Mouse (Mus musculus) intestine, embryonic 14.5 days (tissue): ENCODE measurements around the gene Cnbd2. TPM values are rescaled to one million over a fixed set of nuclear protein-coding genes. Genes with fewer than 3 reads are reported as not detected.
A peak's percentile ranks its signal among the peaks of the same experiment; 100 is the strongest.
"Not testable (repeated sequence)": the region's sequence is repeated elsewhere in the genome, so short reads cannot be mapped to it uniquely, and the experiment has no call there.

Experiments used
- ATAC-seq: fragments of 200-750 bp; cut with Nextera tagmentation; replicated peaks from 2 replicates; pipeline ENCODE4 v1.8.0; 2017; ENCODE audit warnings: low read depth, moderate number of reproducible peaks, moderate TSS enrichment, moderate library complexity; ENCODE audit not compliant: low FRiP score, low TSS enrichment
- DNase-seq: peaks from one replicate; pipeline ENCODE4 v3.0.0-alpha.2; 2018; ENCODE audit warnings: low spot score
- H3K27ac ChIP-seq: fragments of 300-500 bp; sonication (generic); 2 replicates; pipeline ENCODE4 v1.5.1; 2014; ENCODE audit warnings: low read depth, mild to moderate bottlenecking, control low read depth
- H3K27me3 ChIP-seq: fragments of 300-500 bp; sonication (generic); replicated peaks from 2 replicates; pipeline ENCODE4 v1.6.1; 2014; ENCODE audit warnings: low read length, control low read depth; ENCODE audit not compliant: control insufficient read depth, insufficient read depth
- H3K36me3 ChIP-seq: fragments of 300-500 bp; sonication (generic); 2 replicates; pipeline ENCODE4 v1.6.1; 2014; ENCODE audit warnings: low read length, control low read depth; ENCODE audit not compliant: control insufficient read depth, insufficient read depth
- H3K4me1 ChIP-seq: fragments of 300-500 bp; sonication (generic); replicated peaks from 2 replicates; pipeline ENCODE4 v1.6.1; 2014; ENCODE audit warnings: low read length, control low read depth, mixed read lengths; ENCODE audit not compliant: control insufficient read depth, insufficient read depth
- H3K4me2 ChIP-seq: fragments of 300-500 bp; sonication (generic); 2 replicates; pipeline ENCODE4 v1.6.1; 2014; ENCODE audit warnings: low read length
- H3K4me3 ChIP-seq: fragments of 300-500 bp; sonication (generic); 2 replicates; pipeline ENCODE4 v1.5.1; 2014; ENCODE audit warnings: low read depth, low read length, control low read depth, mixed read lengths
- H3K9ac ChIP-seq: fragments of 300-500 bp; sonication (generic); 2 replicates; pipeline ENCODE4 v1.6.1; 2014; ENCODE audit warnings: mild to moderate bottlenecking, low read length
- H3K9me3 ChIP-seq: fragments of 300-500 bp; sonication (generic); 2 replicates; pipeline ENCODE4 v1.6.1; 2016; ENCODE audit warnings: low read length, control low read depth; ENCODE audit not compliant: control insufficient read depth
- WGBS: fragments of 180-500 bp; shearing (Covaris S2); extraction: QIAGEN DNeasy Blood & Tissue Kit; methylation state at CpG from one replicate; pipeline ENCODE4 v1.1.7; 2014; 5-methylcytosine and 5-hydroxymethylcytosine counted together
- polyA plus RNA-seq: library from polyadenylated mRNA; unstranded; fragments of >200 nt; fragmentation: Nextera tagmentation; extraction: Ambion mirVana; gene quantifications from 2 replicates; pipeline ENCODE4 v1.2.1, GENCODE M21; 2014

The Cnbd2 gene
- polyA plus RNA-seq, 1 experiment from 2014 or later: 4.2 TPM

DNA sequence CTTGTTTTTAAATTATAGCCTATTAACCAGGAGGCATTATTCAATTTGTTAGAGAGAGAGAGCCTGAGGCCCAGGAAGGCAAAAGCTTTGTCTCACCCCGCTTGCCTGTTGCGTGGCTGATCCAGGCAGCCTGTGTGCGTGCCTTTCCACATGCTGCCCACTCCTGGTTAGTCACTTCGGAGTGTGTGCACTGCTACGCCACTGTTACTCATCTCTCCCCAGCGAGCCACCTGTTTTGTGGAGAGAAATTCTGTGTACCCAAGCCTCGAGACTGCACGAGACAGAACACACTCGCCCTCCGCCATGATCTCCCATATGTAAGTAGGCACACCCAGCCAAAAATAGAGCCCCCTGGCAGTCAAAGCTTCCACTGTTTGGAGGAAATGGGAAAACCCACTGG lies 67.8 kb downstream of the Cnbd2 start:
- H3K27me3 ChIP-seq: no peaks in the 10 kb centered on the region
- WGBS: 81% methylated on average over 10 of the region's 10 CpGs
- peaks cover 3% of the 10 kb centered on the region; the same call in 1 of the 2 replicates for H3K9me3 ChIP-seq
- no peaks in the 10 kb centered on the region for H3K4me1 ChIP-seq
- ATAC-seq (no peak), DNase-seq (no peak)
- no peak overlapping the region for H3K27ac ChIP-seq
- no peak overlapping the region for H3K4me2 ChIP-seq
- H3K36me3 ChIP-seq: no peaks in the 10 kb centered on the region
- no peak overlapping the region for H3K4me3 ChIP-seq
- H3K9ac ChIP-seq: no peak overlapping the region

GRCm38 (mm10) chr2:156381350-156381749 lies 69.3 kb downstream of the Cnbd2 start:
- no peak overlapping the region for H3K4me3 ChIP-seq
- 78% methylated on average over 4 of the region's 4 CpGs for WGBS

GRCm38 (mm10) chr2:156392461-156393154 lies 80.5 kb downstream of the Cnbd2 start:
- WGBS: 0% methylated on average over 6 of the region's 63 CpGs
- H3K27me3 ChIP-seq: not testable (repeated sequence)
- H3K4me2 ChIP-seq: peak overlapping the region; percentile 47

More at GRCm38 (mm10) chr2:156381350-156381749, 69.3 kb downstream of the Cnbd2 start:
- no peaks in the 10 kb centered on the region for H3K27me3 ChIP-seq
- H3K4me2 ChIP-seq: no peak overlapping the region
- DNase-seq (no peak), ATAC-seq (no peak)
- peaks cover 3% of the 10 kb centered on the region; the same call in 1 of the 2 replicates for H3K9me3 ChIP-seq
- no peak overlapping the region for H3K27ac ChIP-seq
- no peaks in the 10 kb centered on the region for H3K36me3 ChIP-seq
- no peak overlapping the region for H3K9ac ChIP-seq
- H3K4me1 ChIP-seq: no peaks in the 10 kb centered on the region

DNA sequence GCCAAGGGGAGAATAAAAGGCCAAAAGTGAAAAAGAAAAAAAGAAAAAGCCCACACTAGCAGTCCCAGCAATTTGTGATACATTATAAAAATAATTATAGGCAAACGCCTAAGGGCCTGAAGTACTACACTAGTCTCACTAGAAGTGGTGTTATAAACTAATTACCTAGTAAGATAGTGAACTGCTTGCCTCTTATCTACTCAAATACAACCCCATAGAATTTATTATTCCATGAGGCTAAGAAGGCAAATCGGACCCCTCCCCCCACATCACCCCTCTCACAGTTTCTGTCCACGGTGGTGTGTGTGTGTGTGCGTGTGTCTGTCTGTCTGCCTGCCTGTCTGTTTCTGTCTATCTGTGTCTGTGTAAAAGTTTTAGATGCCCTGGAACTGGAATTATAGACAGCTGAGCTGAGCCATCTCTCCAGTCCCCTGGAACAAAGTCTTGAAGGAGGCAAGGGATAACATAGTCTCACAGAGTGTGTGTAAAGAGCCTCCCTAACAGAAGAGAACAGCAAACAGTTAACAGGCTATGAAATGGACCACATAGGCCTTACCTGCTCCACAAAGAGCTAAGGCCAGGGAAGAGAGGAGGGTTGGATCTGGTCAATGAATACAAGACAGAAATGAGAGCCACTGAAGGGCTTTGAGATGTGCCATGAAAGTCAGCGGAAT lies 81.2 kb downstream of the Cnbd2 start:
- H3K4me2 ChIP-seq: peak overlapping the region; percentile 47
- ATAC-seq: peak; percentile 21; the same call in 1 of the 2 replicates
- WGBS: 53% methylated on average over 5 of the region's 5 CpGs
- no peak overlapping the region for H3K9ac ChIP-seq
- no peaks in the 10 kb centered on the region for H3K36me3 ChIP-seq
- no peaks in the 10 kb centered on the region for H3K27me3 ChIP-seq
- peak overlapping the region; percentile 34 for H3K4me3 ChIP-seq
- H3K9me3 ChIP-seq: no peaks in the 10 kb centered on the region
- H3K4me1 ChIP-seq: peaks cover 4% of the 10 kb centered on the region
- no peak overlapping the region for H3K27ac ChIP-seq
- DNase-seq: no peak

More at GRCm38 (mm10) chr2:156392461-156393154, 80.5 kb downstream of the Cnbd2 start:
- H3K27ac ChIP-seq, H3K9me3 ChIP-seq, H3K4me1 ChIP-seq, H3K36me3 ChIP-seq: not testable (repeated sequence)
- ATAC-seq (peak; percentile 94), DNase-seq (peak; percentile 79)
- Histone ChIP-seq H3K9ac (0 out of 2 replicates have a peak overlapping the region, but pooled peaks have one; percentile 34), H3K4me3 (peak overlapping the region; percentile 34)

GRCm38 (mm10) chr2:156394282-156394681 lies 82.2 kb downstream of the Cnbd2 start:
- ATAC-seq: no peak
- H3K9ac ChIP-seq: no peak overlapping the region
- no peak overlapping the region for H3K4me3 ChIP-seq
- H3K9me3 ChIP-seq: no peaks in the 10 kb centered on the region
- no peak overlapping the region for H3K27ac ChIP-seq
- DNase-seq: no peak
- H3K27me3 ChIP-seq: no peaks in the 10 kb centered on the region
- H3K4me2 ChIP-seq: no peak overlapping the region
- peaks cover 4% of the 10 kb centered on the region for H3K4me1 ChIP-seq
- no peaks in the 10 kb centered on the region for H3K36me3 ChIP-seq
- 93% methylated on average over 4 of the region's 4 CpGs for WGBS

- WGBS: 86% methylated on average over 2 of the region's 2 CpGs
- H3K9ac ChIP-seq: no peak overlapping the region
- peaks cover 4% of the 10 kb centered on the region for H3K4me1 ChIP-seq
Measured at GRCm38 (mm10) chr2:156396096-156396495, 84.0 kb downstream of the Cnbd2 start.

GRCm38 (mm10) chr2:156397988-156398387 lies 85.9 kb downstream of the Cnbd2 start:
- Histone ChIP-seq H3K27me3 (no peaks in the 10 kb centered on the region), H3K9me3 (no peaks in the 10 kb centered on the region)

More at GRCm38 (mm10) chr2:156396096-156396495, 84.0 kb downstream of the Cnbd2 start:
- Histone ChIP-seq H3K27me3 (no peaks in the 10 kb centered on the region), H3K36me3 (no peaks in the 10 kb centered on the region), H3K4me3 (no peak overlapping the region), H3K9me3 (no peaks in the 10 kb centered on the region), H3K4me2 (no peak overlapping the region), H3K27ac (no peak overlapping the region)
- DNase-seq: no peak
- no peak for ATAC-seq

GRCm38 (mm10) chr2:156399485-156399884 lies 87.4 kb downstream of the Cnbd2 start:
- no peaks in the 10 kb centered on the region for H3K27me3 ChIP-seq
- H3K36me3 ChIP-seq: no peaks in the 10 kb centered on the region
- no peak overlapping the region for H3K4me3 ChIP-seq
- WGBS: 59% methylated on average over 1 of the region's 1 CpGs
- no peaks in the 10 kb centered on the region for H3K9me3 ChIP-seq
- ATAC-seq: no peak
- no peak for DNase-seq
- no peak overlapping the region for H3K4me2 ChIP-seq
- no peak overlapping the region for H3K9ac ChIP-seq
- H3K4me1 ChIP-seq: no peaks in the 10 kb centered on the region; the same call in 1 of the 2 replicates
- no peak overlapping the region for H3K27ac ChIP-seq

More at GRCm38 (mm10) chr2:156397988-156398387, 85.9 kb downstream of the Cnbd2 start:
- no peak overlapping the region for H3K27ac ChIP-seq
- peaks cover 4% of the 10 kb centered on the region for H3K4me1 ChIP-seq
- no peaks in the 10 kb centered on the region for H3K36me3 ChIP-seq
- WGBS: 90% methylated on average over 7 of the region's 7 CpGs
- no peak overlapping the region for H3K4me3 ChIP-seq
- no peak for DNase-seq
- ATAC-seq: no peak
- no peak overlapping the region for H3K9ac ChIP-seq
- H3K4me2 ChIP-seq: no peak overlapping the region
